Mouse (Mus musculus): ENCODE data around the gene Ltb4r2. TPM values are rescaled to one million over a fixed set of nuclear protein-coding genes. Genes with fewer than 3 reads are reported as not detected.
A peak's percentile ranks its signal among the peaks of the same experiment; 100 is the strongest.
"Not testable (repeated sequence)": the region's sequence is repeated elsewhere in the genome, so short reads cannot be mapped to it uniquely, and the experiment has no call there.

The Ltb4r2 gene
- polyA plus RNA-seq, 1 experiment from 2014 or later = 0.38 TPM

DNA sequence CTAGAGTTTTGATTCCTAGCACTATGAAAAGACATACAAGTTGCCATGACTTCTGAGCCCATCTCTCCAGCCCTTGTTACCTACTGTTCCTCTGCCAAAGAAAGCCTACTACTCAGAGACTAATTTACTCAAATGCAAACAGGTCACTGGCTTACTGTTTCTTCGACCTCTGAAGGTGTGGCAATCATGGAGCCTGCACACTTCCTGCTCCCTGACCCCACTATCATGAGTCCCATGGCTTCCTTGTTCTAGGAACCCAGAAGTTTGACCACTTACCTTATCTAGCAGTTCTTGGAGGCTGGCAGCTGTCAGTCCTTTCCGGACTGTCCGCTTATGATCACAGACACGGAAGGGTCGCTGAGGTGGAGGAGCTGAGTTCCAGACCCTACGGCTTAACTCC lies 3.7 kb upstream of the Ltb4r2 start:
- H3K4me2 ChIP-seq (ENCODE audit: low read length) = no peak overlapping the region

DNA sequence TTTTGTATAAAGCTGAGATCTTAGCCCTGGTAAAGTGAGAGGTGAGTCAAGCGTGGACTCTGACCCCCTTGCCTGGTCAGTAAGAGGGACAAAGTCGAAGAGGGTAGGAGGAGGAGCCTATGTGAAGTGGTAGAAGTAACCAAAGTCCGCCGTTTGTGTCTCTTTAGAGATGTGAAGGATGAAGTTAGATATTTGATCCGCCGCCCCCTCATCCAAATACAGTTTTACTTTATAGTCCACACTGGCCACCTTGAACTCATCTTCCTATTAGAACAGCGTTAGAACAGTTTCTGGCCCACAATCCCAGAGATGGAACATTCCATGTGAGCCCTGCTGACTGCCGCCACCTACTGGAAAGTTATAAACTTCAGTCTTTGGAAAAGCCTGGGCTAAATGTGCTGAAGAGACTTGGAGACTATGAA lies 2.9 kb upstream of the Ltb4r2 start, which contains the start of gene Cideb:
TSS of gene Cideb (minus strand) at position 96 of the 422 bp plus-strand sequence.
- Histone ChIP-seq H3K9me3 (ENCODE audit: control insufficient read depth, low read length) (no peaks in the 10 kb centered on the region), H3K36me3 (ENCODE audit: control insufficient read depth, insufficient read depth) (peaks cover 5% of the 10 kb centered on the region), H3K4me1 (replicated peaks; ENCODE audit: control insufficient read depth, insufficient read depth, low read length) (peaks cover 9% of the 10 kb centered on the region), H3K4me2 (ENCODE audit: low read length) (no peak within 1 kb of the TSS), H3K9ac (replicated peaks; ENCODE audit: low read depth, low read length) (no peak within 1 kb of the TSS), H3K4me3 (replicated peaks; ENCODE audit: low read length) (no peak within 1 kb of the TSS), H3K27me3 (replicated peaks; ENCODE audit: control insufficient read depth, insufficient read depth, low read length) (peaks cover 12% of the 10 kb centered on the region), H3K27ac (ENCODE audit: low read length) (no peak within 1 kb of the TSS)
- ATAC-seq = no peak
- 18% methylated on average over 8 of the region's 8 CpGs for WGBS

More for the DNA sequence above, 3.7 kb upstream of the Ltb4r2 start:
- 88% methylated on average over 6 of the region's 6 CpGs for WGBS
- H3K27ac ChIP-seq (ENCODE audit: low read length) = no peak overlapping the region
- H3K27me3 ChIP-seq (replicated peaks; ENCODE audit: control insufficient read depth, insufficient read depth, low read length) = peaks cover 11% of the 10 kb centered on the region
- ATAC-seq = no peak
- H3K4me1 ChIP-seq (replicated peaks; ENCODE audit: control insufficient read depth, insufficient read depth, low read length) = peaks cover 9% of the 10 kb centered on the region
- no peak overlapping the region for H3K9ac ChIP-seq (replicated peaks; ENCODE audit: low read depth, low read length)
- H3K4me3 ChIP-seq (replicated peaks; ENCODE audit: low read length) = no peak overlapping the region
- no peaks in the 10 kb centered on the region for H3K9me3 ChIP-seq (ENCODE audit: control insufficient read depth, low read length)
- peaks cover 10% of the 10 kb centered on the region for H3K36me3 ChIP-seq (ENCODE audit: control insufficient read depth, insufficient read depth)

DNA sequence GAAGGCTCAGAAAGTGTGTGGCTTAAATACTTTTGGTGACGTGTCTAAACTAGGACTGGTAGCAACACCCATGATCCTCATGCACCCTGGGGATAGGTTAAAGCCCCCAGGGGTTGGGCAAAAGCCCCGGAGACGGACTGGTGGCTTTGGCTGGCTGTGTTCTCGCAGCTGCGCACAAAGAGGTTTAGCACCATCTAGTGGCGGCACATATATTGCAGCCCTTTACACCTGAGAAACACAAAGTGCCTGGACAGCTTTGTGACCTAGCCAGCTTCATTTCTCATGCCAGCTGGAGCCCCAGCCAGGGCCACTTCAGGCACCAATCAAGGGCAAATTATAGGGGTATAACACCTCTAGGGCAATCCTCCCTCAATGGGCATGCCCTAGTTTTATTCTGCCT lies 1.1 kb upstream of the Ltb4r2 start:
- ATAC-seq; H3K4me1 ChIP-seq (replicated peaks; ENCODE audit: control insufficient read depth, insufficient read depth, low read length); H3K27ac ChIP-seq (ENCODE audit: low read length); H3K9me3 ChIP-seq (ENCODE audit: control insufficient read depth, low read length); H3K36me3 ChIP-seq (ENCODE audit: control insufficient read depth, insufficient read depth); H3K4me3 ChIP-seq (replicated peaks; ENCODE audit: low read length); H3K9ac ChIP-seq (replicated peaks; ENCODE audit: low read depth, low read length): not testable (repeated sequence)
- H3K27me3 ChIP-seq (replicated peaks; ENCODE audit: control insufficient read depth, insufficient read depth, low read length) = peaks cover 20% of the 10 kb centered on the region
- peak overlapping the region; percentile 30 for H3K4me2 ChIP-seq (ENCODE audit: low read length)
- WGBS = 0% methylated on average over 6 of the region's 6 CpGs

GRCm38 (mm10) chr14:55762001-55762821 lies 983 bp downstream of the Ltb4r2 start:
- H3K4me3 ChIP-seq (replicated peaks; ENCODE audit: low read length) = peak overlapping the region; percentile 64
- peaks cover 9% of the 10 kb centered on the region for H3K4me1 ChIP-seq (replicated peaks; ENCODE audit: control insufficient read depth, insufficient read depth, low read length)
- H3K36me3 ChIP-seq (ENCODE audit: control insufficient read depth, insufficient read depth) = no peaks in the 10 kb centered on the region
- H3K4me2 ChIP-seq (ENCODE audit: low read length) = peak overlapping the region; percentile 94
- H3K27ac ChIP-seq (ENCODE audit: low read length) = peak overlapping the region; percentile 42
- under 1% methylated on average over 77 of the region's 77 CpGs for WGBS
- ATAC-seq = peak; percentile 69
- peak overlapping the region; percentile 85 for H3K9ac ChIP-seq (replicated peaks; ENCODE audit: low read depth, low read length)
- peaks cover 32% of the 10 kb centered on the region for H3K27me3 ChIP-seq (replicated peaks; ENCODE audit: control insufficient read depth, insufficient read depth, low read length)
- H3K9me3 ChIP-seq (ENCODE audit: control insufficient read depth, low read length) = no peaks in the 10 kb centered on the region

GRCm38 (mm10) chr14:55763166-55763565 lies 1.9 kb downstream of the Ltb4r2 start:
- H3K9ac ChIP-seq (replicated peaks; ENCODE audit: low read depth, low read length) = no peak overlapping the region
- H3K36me3 ChIP-seq (ENCODE audit: control insufficient read depth, insufficient read depth) = no peaks in the 10 kb centered on the region
- H3K4me2 ChIP-seq (ENCODE audit: low read length) = no peak overlapping the region
- no peak overlapping the region for H3K4me3 ChIP-seq (replicated peaks; ENCODE audit: low read length)
- peaks cover 16% of the 10 kb centered on the region for H3K4me1 ChIP-seq (replicated peaks; ENCODE audit: control insufficient read depth, insufficient read depth, low read length)
- H3K9me3 ChIP-seq (ENCODE audit: control insufficient read depth, low read length) = no peaks in the 10 kb centered on the region
- H3K27me3 ChIP-seq (replicated peaks; ENCODE audit: control insufficient read depth, insufficient read depth, low read length) = peaks cover 34% of the 10 kb centered on the region
- WGBS = 69% methylated on average over 7 of the region's 7 CpGs
- no peak for ATAC-seq
- no peak overlapping the region for H3K27ac ChIP-seq (ENCODE audit: low read length)

- H3K9me3 ChIP-seq (ENCODE audit: control insufficient read depth, low read length) = no peaks in the 10 kb centered on the region
- H3K36me3 ChIP-seq (ENCODE audit: control insufficient read depth, insufficient read depth) = no peaks in the 10 kb centered on the region
- WGBS = 76% methylated on average over 4 of the region's 4 CpGs
- no peak within 1 kb of the TSS for H3K9ac ChIP-seq (replicated peaks; ENCODE audit: low read depth, low read length)
- no peak for ATAC-seq
- no peak within 1 kb of the TSS for H3K27ac ChIP-seq (ENCODE audit: low read length)
- H3K4me1 ChIP-seq (replicated peaks; ENCODE audit: control insufficient read depth, insufficient read depth, low read length) = peaks cover 16% of the 10 kb centered on the region
- H3K4me2 ChIP-seq (ENCODE audit: low read length) = no peak within 1 kb of the TSS
- H3K27me3 ChIP-seq (replicated peaks; ENCODE audit: control insufficient read depth, insufficient read depth, low read length) = peaks cover 43% of the 10 kb centered on the region
- no peak within 1 kb of the TSS for H3K4me3 ChIP-seq (replicated peaks; ENCODE audit: low read length)
These were observed 4.5 kb downstream of the Ltb4r2 start, which contains the start of gene Ltb4r1 for GRCm38 (mm10) chr14:55765696-55766095. TSS of gene Ltb4r1 (plus strand) at chr14:55765962.

GRCm38 (mm10) chr14:55767519-55768414 lies 6.5 kb downstream of the Ltb4r2 start:
- peak; percentile 48 for ATAC-seq
- 10% methylated on average over 52 of the region's 52 CpGs for WGBS
- H3K9me3 ChIP-seq (ENCODE audit: control insufficient read depth, low read length) = no peaks in the 10 kb centered on the region
- H3K27me3 ChIP-seq (replicated peaks; ENCODE audit: control insufficient read depth, insufficient read depth, low read length) = peaks cover 31% of the 10 kb centered on the region
- peak overlapping the region; percentile 55 for H3K4me3 ChIP-seq (replicated peaks; ENCODE audit: low read length)
- no peaks in the 10 kb centered on the region for H3K36me3 ChIP-seq (ENCODE audit: control insufficient read depth, insufficient read depth)
- no peak overlapping the region for H3K27ac ChIP-seq (ENCODE audit: low read length)
- H3K4me1 ChIP-seq (replicated peaks; ENCODE audit: control insufficient read depth, insufficient read depth, low read length) = peaks cover 6% of the 10 kb centered on the region; the same call in 1 of the 2 replicates
- peak overlapping the region; percentile 79 for H3K4me2 ChIP-seq (ENCODE audit: low read length)
- peak overlapping the region; percentile 67 for H3K9ac ChIP-seq (replicated peaks; ENCODE audit: low read depth, low read length)

GRCm38 (mm10) chr14:55768555-55768954 lies 7.3 kb downstream of the Ltb4r2 start:
- no peak overlapping the region for H3K4me2 ChIP-seq (ENCODE audit: low read length)
- no peak overlapping the region for H3K27ac ChIP-seq (ENCODE audit: low read length)
- ATAC-seq = no peak
- peaks cover 29% of the 10 kb centered on the region for H3K27me3 ChIP-seq (replicated peaks; ENCODE audit: control insufficient read depth, insufficient read depth, low read length)
- no peaks in the 10 kb centered on the region for H3K9me3 ChIP-seq (ENCODE audit: control insufficient read depth, low read length)
- H3K36me3 ChIP-seq (ENCODE audit: control insufficient read depth, insufficient read depth) = no peaks in the 10 kb centered on the region
- whole genome bisulfite sequencing = 87% methylated on average over 6 of the region's 6 CpGs
- peaks cover 6% of the 10 kb centered on the region; the same call in 1 of the 2 replicates for H3K4me1 ChIP-seq (replicated peaks; ENCODE audit: control insufficient read depth, insufficient read depth, low read length)
- H3K9ac ChIP-seq (replicated peaks; ENCODE audit: low read depth, low read length) = no peak overlapping the region
- no peak overlapping the region for H3K4me3 ChIP-seq (replicated peaks; ENCODE audit: low read length)
